Mouse (Mus musculus): Measurements from ENCODE around the gene Pax4.

GRCm38 (mm10) chr6:28480752-28481492, 31.8 kb upstream of the Pax4 start:
- TF ChIP-seq POLR2A (IDR thresholded peaks at IDR 0.05; ENCODE audit: control insufficient read depth, extremely low read depth, insufficient read depth, low read length, poor library complexity) (no peak), CTCF (IDR thresholded peaks at IDR 0.05; ENCODE audit: borderline replicate concordance, control insufficient read depth, extremely low read depth, insufficient read depth, low read length, poor library complexity) (no peak)

Data from thymus, adult 2 months (tissue).